Mouse (Mus musculus): ENCODE measurements around the gene Babam1.

The Babam1 gene

GRCm38 (mm10) chr8:71380178-71381171 is 16.2 kb upstream of the Babam1 start:
- DNase-seq (ENCODE audit: low read depth in 1 of 2, low spot score in 2 of 2) = no peak

GRCm38 (mm10) chr8:71381421-71381970 is 15.2 kb upstream of the Babam1 start, which contains the start of gene Nr2f6:
Gene Nr2f6, minus strand, starts transcription at chr8:71381960.
- DNase-seq (ENCODE audit: low read depth in 1 of 2, low spot score in 2 of 2) = peak in 1 of 2 experiments; percentile 50

- peak in 1 of 2 experiments; percentile 51 for DNase-seq (ENCODE audit: low read depth in 1 of 2, low spot score in 2 of 2)
Measured at GRCm38 (mm10) chr8:71381971-71382961, 14.4 kb upstream of the Babam1 start.

GRCm38 (mm10) chr8:71383396-71383795 is 13.3 kb upstream of the Babam1 start:
- DNase-seq (ENCODE audit: low read depth in 1 of 2, low spot score in 2 of 2) = no peak

DNA sequence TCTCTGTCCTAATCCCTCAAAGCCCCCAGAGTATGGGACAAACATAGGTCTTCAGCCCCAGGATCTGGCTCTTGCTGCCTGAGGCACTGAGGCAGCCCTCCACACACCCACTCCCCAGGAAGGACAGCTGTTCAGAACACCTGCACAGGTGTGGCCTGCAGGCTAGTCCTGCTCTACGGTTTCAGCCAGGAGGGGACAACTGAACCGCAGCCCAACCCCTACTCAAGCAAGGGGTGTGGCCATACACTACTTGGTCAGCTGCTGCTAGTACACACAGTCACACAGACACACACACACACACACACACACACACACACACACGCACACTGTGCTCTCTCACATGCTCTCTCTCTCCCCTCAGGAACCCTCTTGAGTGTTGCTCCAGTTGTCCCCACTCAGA is 12.8 kb upstream of the Babam1 start:
- DNase-seq (ENCODE audit: low read depth in 1 of 2, low spot score in 2 of 2) = no peak

DNA sequence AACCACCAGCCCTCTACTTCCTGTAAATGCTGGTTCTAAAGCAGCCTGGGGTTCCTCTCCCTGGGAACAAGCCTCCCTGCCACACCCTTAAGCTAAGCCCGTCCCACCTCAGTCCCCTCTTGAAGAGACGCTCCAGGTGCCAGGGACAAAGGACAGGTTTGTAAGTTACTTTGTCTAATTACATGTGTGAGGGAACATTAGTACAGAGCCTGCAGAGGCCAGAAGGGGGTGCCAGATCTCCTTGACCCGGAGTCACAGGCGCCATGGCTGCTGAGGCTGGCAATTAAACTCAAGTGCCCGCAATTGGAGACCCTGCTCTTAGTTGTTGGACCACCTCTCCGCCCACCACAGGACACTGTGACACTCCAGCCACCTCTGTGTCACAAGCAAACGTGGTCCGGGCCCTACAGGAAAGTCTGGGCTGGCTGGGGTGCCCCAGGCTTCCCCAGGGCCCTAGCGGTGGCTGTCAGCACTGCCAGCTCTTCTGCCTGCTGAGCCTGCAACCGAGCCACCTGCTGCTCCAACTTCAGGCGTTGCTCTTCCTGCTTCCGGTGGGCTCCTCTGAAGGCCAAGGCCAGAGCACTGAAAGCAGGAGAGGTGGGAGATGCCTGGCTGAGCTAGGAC is 11.3 kb upstream of the Babam1 start:
- no peak for DNase-seq (ENCODE audit: low read depth in 1 of 2, low spot score in 2 of 2)

DNA sequence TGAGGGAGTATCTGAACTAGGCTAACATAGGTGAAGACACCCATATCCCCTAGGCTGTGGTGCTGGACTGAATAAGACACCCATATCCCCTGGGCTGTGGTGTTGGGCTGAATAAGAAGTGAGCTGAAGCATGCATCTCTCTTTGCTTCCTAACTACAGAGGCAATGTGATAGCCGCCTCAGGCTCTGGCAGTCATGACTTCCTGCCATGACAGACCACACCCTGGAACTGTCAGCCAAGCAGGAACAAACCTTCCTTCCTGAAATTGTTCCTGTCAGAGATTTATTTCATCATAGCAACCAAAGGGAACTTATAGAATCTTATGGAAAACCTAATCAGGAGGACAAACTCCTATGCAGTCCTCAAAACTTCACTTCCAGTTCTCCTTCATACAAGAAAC is 8.4 kb upstream of the Babam1 start:
- no peak for DNase-seq (ENCODE audit: low read depth in 1 of 2, low spot score in 2 of 2)

DNA sequence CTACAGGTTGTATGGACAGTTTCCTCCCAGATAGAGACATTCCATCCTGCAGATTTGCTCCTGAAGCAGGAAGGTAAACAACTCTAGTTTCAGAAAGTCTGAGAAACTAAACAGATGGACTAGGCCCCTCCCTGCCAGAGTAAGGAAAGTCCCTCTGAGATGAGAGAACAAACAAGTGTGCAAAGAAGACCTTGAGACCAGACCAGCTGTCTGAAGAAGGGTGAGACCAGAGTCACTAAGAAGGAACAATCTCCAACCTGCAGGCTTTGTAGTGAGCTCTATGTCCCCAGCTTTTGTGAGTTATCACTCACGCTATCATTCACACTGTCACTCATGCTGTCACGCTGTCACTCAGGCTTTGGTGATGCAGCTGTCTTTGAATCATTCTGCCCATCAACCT is 5.0 kb upstream of the Babam1 start:
- DNase-seq (ENCODE audit: low read depth in 1 of 2, low spot score in 2 of 2) = no peak

DNA sequence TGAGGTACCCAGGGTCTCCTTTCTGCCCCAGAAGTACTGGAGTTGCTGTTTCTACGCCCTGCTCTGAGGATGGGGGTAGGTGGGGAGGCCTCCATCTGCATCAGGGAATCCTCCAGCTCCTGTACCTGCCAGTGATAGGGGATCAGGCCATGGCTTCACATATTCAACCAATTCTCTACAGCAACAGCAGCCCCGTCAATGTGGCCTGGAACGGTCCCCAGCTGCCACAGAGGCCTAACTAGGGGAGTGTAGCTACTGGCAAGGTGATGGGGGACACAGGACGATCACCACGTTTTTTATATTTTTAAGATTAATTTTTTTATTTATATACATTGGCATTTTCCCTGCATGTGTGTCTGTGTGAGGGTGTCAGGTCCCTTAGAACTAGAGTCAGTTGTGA is 4.3 kb upstream of the Babam1 start:
- DNase-seq (ENCODE audit: low read depth in 1 of 2, low spot score in 2 of 2) = no peak

DNA sequence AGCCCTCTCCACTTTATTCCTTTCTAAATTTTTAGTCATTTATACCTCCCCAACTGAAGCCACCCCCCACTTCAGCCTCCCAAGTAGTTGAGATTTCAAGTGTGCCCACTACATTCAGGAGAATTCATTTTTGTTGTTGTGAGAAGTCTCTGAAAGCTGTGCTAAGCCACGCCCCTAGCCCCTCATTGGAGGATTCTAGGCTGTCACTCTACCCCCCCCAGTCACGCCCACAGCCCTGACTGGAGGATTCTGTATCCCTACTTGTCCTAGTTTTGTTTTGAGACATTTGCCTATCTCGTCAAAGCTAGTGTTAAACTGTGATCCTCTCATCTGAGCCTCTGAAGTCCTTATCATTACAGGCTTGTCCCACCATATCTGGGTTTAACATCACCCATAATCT is 3.8 kb upstream of the Babam1 start:
- no peak for DNase-seq (ENCODE audit: low read depth in 1 of 2, low spot score in 2 of 2)

DNA sequence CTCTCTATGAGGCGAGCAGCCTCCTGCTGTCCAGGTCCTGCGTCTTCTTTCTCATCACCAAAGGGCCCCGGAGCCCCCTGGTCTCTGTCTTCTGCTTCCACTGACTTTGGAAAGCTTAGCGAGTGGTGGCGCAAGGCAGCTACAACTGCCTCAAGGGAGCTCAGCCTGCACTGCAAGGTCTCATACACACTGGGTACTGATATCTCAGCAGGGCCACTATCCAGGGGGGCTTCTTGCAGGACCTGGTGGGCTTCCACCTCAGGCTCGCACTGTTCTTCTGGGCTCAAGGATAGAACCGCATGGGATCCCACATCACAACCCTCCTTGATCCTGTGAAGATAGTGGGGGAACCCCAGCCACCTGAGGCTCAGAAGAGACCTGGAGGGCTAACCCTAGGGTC is 2.2 kb upstream of the Babam1 start:
- no peak for DNase-seq (ENCODE audit: low read depth in 1 of 2, low spot score in 2 of 2)

GRCm38 (mm10) chr8:71395071-71395470 is 1.6 kb upstream of the Babam1 start:
- no peak for DNase-seq (ENCODE audit: low read depth in 1 of 2, low spot score in 2 of 2)

- DNase-seq (ENCODE audit: low read depth in 1 of 2, low spot score in 2 of 2) = no peak
Measured at GRCm38 (mm10) chr8:71395629-71396028, 1.0 kb upstream of the Babam1 start, which contains the start of gene Ushbp1. Gene Ushbp1, minus strand, starts transcription at chr8:71395802.

- no peak for DNase-seq (ENCODE audit: low read depth in 1 of 2, low spot score in 2 of 2)
Measured at GRCm38 (mm10) chr8:71397701-71398100, 1.0 kb downstream of the Babam1 start.

- no peak for DNase-seq (ENCODE audit: low read depth in 1 of 2, low spot score in 2 of 2)
Measured at GRCm38 (mm10) chr8:71400826-71401225, 4.2 kb downstream of the Babam1 start.

- no peak for DNase-seq (ENCODE audit: low read depth in 1 of 2, low spot score in 2 of 2)
Measured at GRCm38 (mm10) chr8:71401454-71401853, 4.8 kb downstream of the Babam1 start.

- DNase-seq (ENCODE audit: low read depth in 1 of 2, low spot score in 2 of 2) = no peak
Measured at GRCm38 (mm10) chr8:71402446-71402964, 5.8 kb downstream of the Babam1 start.

- no peak for DNase-seq (ENCODE audit: low read depth in 1 of 2, low spot score in 2 of 2)
Measured at GRCm38 (mm10) chr8:71403107-71403885, 6.6 kb downstream of the Babam1 start.

DNA sequence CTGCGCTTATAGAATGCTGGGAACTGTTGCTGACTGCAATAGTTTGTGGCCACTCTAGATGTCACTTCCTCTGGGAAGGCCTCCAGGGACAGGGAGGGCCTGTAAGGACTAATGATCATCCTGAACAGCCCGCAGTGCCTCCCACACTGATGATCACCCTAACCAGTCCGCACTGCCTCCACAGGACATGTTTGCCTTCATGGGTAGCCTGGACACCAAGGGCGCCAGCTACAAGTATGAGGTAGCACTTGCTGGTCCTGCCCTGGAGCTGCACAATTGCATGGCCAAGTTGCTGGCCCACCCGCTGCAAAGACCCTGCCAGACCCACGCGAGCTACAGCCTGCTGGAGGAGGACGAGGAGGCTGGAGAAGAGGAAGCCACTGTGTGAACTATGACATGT is 7.3 kb downstream of the Babam1 start:
- DNase-seq (ENCODE audit: low read depth in 1 of 2, low spot score in 2 of 2) = no peak

DNA sequence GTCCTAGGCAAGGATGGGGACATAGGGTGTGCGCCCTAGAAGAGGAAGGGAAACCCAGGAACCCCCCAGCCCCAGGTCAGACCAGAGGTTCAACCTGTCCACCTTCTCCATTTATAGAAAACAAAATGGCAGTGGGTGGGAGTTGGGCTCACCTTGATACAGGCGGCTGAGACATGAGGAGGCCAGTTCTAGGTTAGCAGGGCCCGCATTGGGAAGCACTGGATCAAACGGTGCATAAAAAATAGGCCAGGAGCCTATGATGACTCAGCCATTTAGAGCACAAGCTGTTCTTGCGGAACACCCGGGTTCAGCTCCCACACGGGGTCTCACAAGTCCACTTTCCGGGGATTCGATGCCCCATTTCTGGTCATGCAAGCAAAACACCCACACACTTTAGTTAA is 8.3 kb downstream of the Babam1 start:
- DNase-seq (ENCODE audit: low read depth in 1 of 2, low spot score in 2 of 2) = no peak
